Mouse (Mus musculus): ENCODE data around the gene Hils1. TPM values are rescaled to one million over a fixed set of nuclear protein-coding genes. Genes with fewer than 3 reads are reported as not detected.

Hils1 gene
- polyA plus RNA-seq, 1 experiment: not detected

- TF ChIP-seq CTCF (IDR thresholded peaks at IDR 0.05; ENCODE audit: extremely low read depth, insufficient read depth, low read length): no peak
- TF ChIP-seq POLR2A (IDR thresholded peaks at IDR 0.05; ENCODE audit: extremely low read depth, insufficient read depth, low read length): no peak
- Histone ChIP-seq H3K27ac (ENCODE audit: insufficient read depth, low read length) (0 out of 2 replicates have a peak overlapping the region, but pooled peaks have one; percentile 30), H3K4me3 (ENCODE audit: insufficient read depth, low read length) (no peak overlapping the region), H3K4me1 (ENCODE audit: control insufficient read depth, insufficient read depth, low read length) (peaks cover 11% of the 10 kb centered on the region)
Measured at GRCm38 (mm10) chr11:95000128-95000527, 32.7 kb downstream of the Hils1 start.

DNA sequence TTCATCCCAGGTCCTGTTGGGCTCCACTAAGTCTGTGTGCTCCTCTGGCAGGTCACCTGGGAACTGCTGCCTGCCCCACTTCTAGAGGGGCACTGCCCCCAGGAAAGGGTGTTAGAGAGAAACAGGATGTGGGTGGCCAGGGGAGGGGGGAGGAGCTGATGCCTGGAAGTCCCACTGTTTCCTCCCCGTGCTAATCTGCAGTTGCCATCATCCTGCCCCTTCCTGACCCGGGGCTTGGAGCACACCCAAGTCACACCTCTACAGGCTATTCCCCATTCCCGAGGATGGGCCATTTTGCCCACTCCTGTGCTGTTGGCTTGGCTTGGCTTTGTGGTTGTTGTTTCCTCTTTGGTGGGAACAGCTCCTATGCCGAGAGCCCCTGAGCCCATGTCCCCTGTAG, 33.2 kb downstream of the Hils1 start:
- H3K4me3 ChIP-seq (ENCODE audit: insufficient read depth, low read length): no peak overlapping the region
- peaks cover 10% of the 10 kb centered on the region for H3K4me1 ChIP-seq (ENCODE audit: control insufficient read depth, insufficient read depth, low read length)
- 0 out of 2 replicates have a peak overlapping the region, but pooled peaks have one; percentile 30 for H3K27ac ChIP-seq (ENCODE audit: insufficient read depth, low read length)
- TF ChIP-seq POLR2A (IDR thresholded peaks at IDR 0.05; ENCODE audit: extremely low read depth, insufficient read depth, low read length) (no peak), CTCF (IDR thresholded peaks at IDR 0.05; ENCODE audit: extremely low read depth, insufficient read depth, low read length) (no peak)

DNA sequence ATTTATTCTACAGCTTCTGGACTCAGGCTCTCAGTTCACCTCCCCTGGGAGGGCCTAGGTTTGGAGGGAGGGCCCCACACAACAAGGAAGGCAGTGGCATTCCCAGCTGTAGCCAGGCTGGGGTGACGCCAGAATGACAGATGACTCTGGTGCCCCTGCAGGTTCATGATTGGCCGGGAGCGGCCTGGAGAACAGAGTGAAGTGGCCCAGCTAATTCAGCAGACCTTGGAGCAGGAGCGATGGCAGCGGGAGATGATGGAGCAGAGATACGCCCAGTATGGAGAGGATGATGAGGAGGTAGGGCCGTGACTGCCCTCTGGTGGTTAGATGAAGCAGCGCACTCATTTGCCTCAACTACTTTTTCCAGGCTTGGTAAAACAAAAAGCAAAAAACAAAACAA, 33.7 kb downstream of the Hils1 start:
- peaks cover 10% of the 10 kb centered on the region for H3K4me1 ChIP-seq (ENCODE audit: control insufficient read depth, insufficient read depth, low read length)
- H3K4me3 ChIP-seq (ENCODE audit: insufficient read depth, low read length): no peak overlapping the region
- no peak overlapping the region for H3K27ac ChIP-seq (ENCODE audit: insufficient read depth, low read length)
- TF ChIP-seq CTCF (IDR thresholded peaks at IDR 0.05; ENCODE audit: extremely low read depth, insufficient read depth, low read length) (peak; percentile 92), POLR2A (IDR thresholded peaks at IDR 0.05; ENCODE audit: extremely low read depth, insufficient read depth, low read length) (no peak)

GRCm38 (mm10) chr11:95001584-95002347, 34.4 kb downstream of the Hils1 start:
- Histone ChIP-seq H3K27ac (ENCODE audit: insufficient read depth, low read length) (no peak overlapping the region), H3K4me1 (ENCODE audit: control insufficient read depth, insufficient read depth, low read length) (peaks cover 9% of the 10 kb centered on the region), H3K4me3 (ENCODE audit: insufficient read depth, low read length) (no peak overlapping the region)
- no peak for TF ChIP-seq POLR2A (IDR thresholded peaks at IDR 0.05; ENCODE audit: extremely low read depth, insufficient read depth, low read length)
- no peak for TF ChIP-seq CTCF (IDR thresholded peaks at IDR 0.05; ENCODE audit: extremely low read depth, insufficient read depth, low read length)

DNA sequence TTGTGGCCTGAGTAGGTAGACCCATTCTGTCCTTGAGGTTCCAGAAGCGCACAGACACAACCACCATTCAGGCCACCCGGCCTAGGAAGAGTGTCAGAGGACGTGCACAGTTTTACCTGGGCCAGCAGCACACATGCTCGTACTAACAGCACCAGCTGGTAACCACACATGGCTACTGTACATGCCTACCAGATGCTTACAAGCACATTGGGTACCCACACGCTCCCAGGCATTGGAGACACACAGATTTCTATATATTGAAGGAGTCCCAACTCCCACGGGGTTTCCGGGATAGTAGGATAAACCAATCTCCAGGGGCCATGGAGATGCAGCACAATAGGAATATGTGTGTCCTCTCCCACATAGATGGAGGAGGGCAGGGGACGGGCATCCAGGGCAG, 35.3 kb downstream of the Hils1 start:
- Histone ChIP-seq H3K4me3 (ENCODE audit: insufficient read depth, low read length) (no peak overlapping the region), H3K4me1 (ENCODE audit: control insufficient read depth, insufficient read depth, low read length) (peaks cover 7% of the 10 kb centered on the region), H3K27ac (ENCODE audit: insufficient read depth, low read length) (no peak overlapping the region)
- TF ChIP-seq CTCF (IDR thresholded peaks at IDR 0.05; ENCODE audit: extremely low read depth, insufficient read depth, low read length): no peak
- TF ChIP-seq POLR2A (IDR thresholded peaks at IDR 0.05; ENCODE audit: extremely low read depth, insufficient read depth, low read length): no peak

GRCm38 (mm10) chr11:95004136-95004936, 36.9 kb downstream of the Hils1 start:
- TF ChIP-seq CTCF (IDR thresholded peaks at IDR 0.05; ENCODE audit: extremely low read depth, insufficient read depth, low read length): no peak
- TF ChIP-seq POLR2A (IDR thresholded peaks at IDR 0.05; ENCODE audit: extremely low read depth, insufficient read depth, low read length): no peak
- Histone ChIP-seq H3K27ac (ENCODE audit: insufficient read depth, low read length) (no peak overlapping the region), H3K4me1 (ENCODE audit: control insufficient read depth, insufficient read depth, low read length) (peaks cover 2% of the 10 kb centered on the region; the same call in 1 of the 2 replicates), H3K4me3 (ENCODE audit: insufficient read depth, low read length) (no peak overlapping the region)

GRCm38 (mm10) chr11:95004937-95005198, 37.5 kb downstream of the Hils1 start:
- H3K27ac ChIP-seq (ENCODE audit: insufficient read depth, low read length): no peak overlapping the region
- peaks cover 2% of the 10 kb centered on the region; the same call in 1 of the 2 replicates for H3K4me1 ChIP-seq (ENCODE audit: control insufficient read depth, insufficient read depth, low read length)
- TF ChIP-seq CTCF (IDR thresholded peaks at IDR 0.05; ENCODE audit: extremely low read depth, insufficient read depth, low read length): no peak
- TF ChIP-seq POLR2A (IDR thresholded peaks at IDR 0.05; ENCODE audit: extremely low read depth, insufficient read depth, low read length): no peak
- no peak overlapping the region for H3K4me3 ChIP-seq (ENCODE audit: insufficient read depth, low read length)

DNA sequence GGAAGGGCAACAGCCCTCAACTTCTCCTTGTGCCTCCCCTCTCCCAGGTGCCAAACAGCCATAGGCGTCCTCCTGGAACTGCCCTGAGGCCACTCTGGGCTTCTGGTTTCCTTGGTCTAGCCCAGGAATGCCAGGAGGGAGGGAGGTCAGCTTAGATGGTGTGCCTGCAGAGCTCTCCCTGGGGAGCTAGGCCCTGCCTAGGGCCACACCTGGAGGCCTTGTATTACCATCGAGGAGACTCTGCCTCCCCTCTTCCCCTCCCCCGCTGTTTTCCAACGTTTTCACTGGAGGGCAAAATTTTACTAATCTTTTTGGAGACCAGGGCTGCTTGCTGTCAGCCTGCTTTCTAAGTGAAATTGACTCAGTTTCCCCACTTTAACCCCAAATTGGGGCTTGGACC, 38.6 kb downstream of the Hils1 start:
- Histone ChIP-seq H3K4me1 (ENCODE audit: control insufficient read depth, insufficient read depth, low read length) (peaks cover 2% of the 10 kb centered on the region; the same call in 1 of the 2 replicates), H3K4me3 (ENCODE audit: insufficient read depth, low read length) (no peak overlapping the region), H3K27ac (ENCODE audit: insufficient read depth, low read length) (no peak overlapping the region)
- TF ChIP-seq CTCF (IDR thresholded peaks at IDR 0.05; ENCODE audit: extremely low read depth, insufficient read depth, low read length): no peak
- no peak for TF ChIP-seq POLR2A (IDR thresholded peaks at IDR 0.05; ENCODE audit: extremely low read depth, insufficient read depth, low read length)

DNA sequence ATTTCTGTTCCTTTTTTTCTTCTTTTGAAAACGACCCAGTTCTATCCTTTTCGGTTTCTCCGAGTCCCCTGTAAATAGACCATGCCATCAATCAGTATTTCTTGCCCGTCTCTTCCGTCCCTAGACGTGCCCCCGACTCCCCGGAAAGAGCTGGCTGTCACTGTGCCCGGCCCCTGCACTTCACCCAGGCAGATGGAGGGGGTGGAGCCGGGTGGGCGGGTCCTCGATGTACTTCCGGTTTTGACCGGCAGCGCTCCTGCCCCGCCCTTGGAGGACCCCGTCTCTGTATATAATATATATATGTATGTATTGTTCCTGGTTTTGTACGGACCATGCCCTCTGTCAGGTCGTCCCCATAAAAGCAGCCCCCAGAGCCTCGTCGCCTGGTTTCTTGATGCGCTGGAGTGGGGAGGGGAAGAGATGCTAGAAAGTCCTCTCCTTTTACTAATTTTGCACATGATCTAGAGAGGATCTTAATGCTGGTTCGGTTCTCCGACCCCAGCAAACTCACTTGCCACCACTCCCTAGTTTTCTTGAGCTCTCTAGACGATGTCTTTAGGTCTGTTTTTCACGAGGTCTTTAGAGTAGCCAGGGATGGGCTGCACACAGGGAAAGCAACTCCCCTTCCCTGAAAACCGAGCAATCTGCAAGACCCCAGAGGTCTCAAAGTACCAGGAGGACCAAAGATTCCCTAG, 39.3 kb downstream of the Hils1 start:
- peak overlapping the region; percentile 27 for H3K4me3 ChIP-seq (ENCODE audit: insufficient read depth, low read length)
- peaks cover 4% of the 10 kb centered on the region; the same call in 1 of the 2 replicates for H3K4me1 ChIP-seq (ENCODE audit: control insufficient read depth, insufficient read depth, low read length)
- TF ChIP-seq POLR2A (IDR thresholded peaks at IDR 0.05; ENCODE audit: extremely low read depth, insufficient read depth, low read length): peak; percentile 13; the same call in 1 of the 2 replicates
- TF ChIP-seq CTCF (IDR thresholded peaks at IDR 0.05; ENCODE audit: extremely low read depth, insufficient read depth, low read length): no peak
- no peak overlapping the region for H3K27ac ChIP-seq (ENCODE audit: insufficient read depth, low read length)
